Mouse (Mus musculus) heart, postnatal 0 days (tissue): ENCODE data around the gene Ank2. TPM values are rescaled to one million over a fixed set of nuclear protein-coding genes. Genes with fewer than 3 reads are reported as not detected.

Source experiments
- ATAC-seq: fragments of 200-750 bp; cut with Nextera tagmentation; 2 replicates; pipeline ENCODE4 v1.8.0; 2017; ENCODE audit warnings: low read depth, moderate number of reproducible peaks, moderate library complexity; ENCODE audit not compliant: insufficient read depth
- DNase-seq: peaks from one replicate; pipeline ENCODE4 v3.0.0-alpha.2; 2016; ENCODE audit warnings: low spot score
- H3K27ac ChIP-seq: fragments of 300-500 bp; sonication (generic); 2 replicates; pipeline ENCODE4 v1.5.1; 2014; ENCODE audit warnings: low read depth, mild to moderate bottlenecking
- H3K27me3 ChIP-seq: fragments of 300-500 bp; sonication (generic); 2 replicates; pipeline ENCODE4 v1.6.1; 2014; ENCODE audit warnings: low read length, mixed read lengths; ENCODE audit not compliant: control insufficient read depth, insufficient read depth
- H3K36me3 ChIP-seq: fragments of 300-500 bp; sonication (generic); replicated peaks from 2 replicates; pipeline ENCODE4 v1.6.1; 2014; ENCODE audit warnings: low read length, mixed read lengths; ENCODE audit not compliant: control insufficient read depth, insufficient read depth
- H3K4me1 ChIP-seq: fragments of 300-500 bp; sonication (generic); 2 replicates; pipeline ENCODE4 v1.6.1; 2014; ENCODE audit warnings: antibody characterized with exemption; ENCODE audit not compliant: control insufficient read depth, insufficient read depth
- H3K4me2 ChIP-seq: fragments of 300-500 bp; sonication (generic); 2 replicates; pipeline ENCODE4 v1.6.1; 2014; ENCODE audit warnings: low read depth, mild to moderate bottlenecking, low read length, moderate library complexity
- H3K4me3 ChIP-seq: fragments of 300-500 bp; sonication (generic); 2 replicates; pipeline ENCODE4 v1.5.1; 2014; ENCODE audit warnings: low read depth, low read length
- H3K9ac ChIP-seq: fragments of 300-500 bp; sonication (generic); replicated peaks from 2 replicates; pipeline ENCODE4 v1.6.1; 2014; ENCODE audit warnings: low read depth, low read length, mixed read lengths
- H3K9me3 ChIP-seq: fragments of 300-500 bp; sonication (generic); replicated peaks from 2 replicates; pipeline ENCODE4 v1.6.1; 2016; ENCODE audit warnings: low read length; ENCODE audit not compliant: control insufficient read depth
- CTCF ChIP-seq: IDR thresholded peaks from 2 replicates; pipeline ENCODE4 v1.5.1; 2016; ENCODE audit warnings: antibody characterized with exemption, control low read depth, low read depth
- EP300 ChIP-seq: IDR thresholded peaks from 2 replicates; pipeline ENCODE4 v1.6.1; 2016; ENCODE audit warnings: antibody characterized with exemption, low read depth
- WGBS: fragments of 180-500 bp; shearing (Covaris S2); extraction: QIAGEN DNeasy Blood & Tissue Kit; methylation state at CpG from one replicate; pipeline ENCODE4 v1.1.7; 2014; 5-methylcytosine and 5-hydroxymethylcytosine counted together
- polyA plus RNA-seq: library from polyadenylated mRNA; unstranded; fragments of >200 nt; fragmentation: Nextera tagmentation; extraction: Ambion mirVana; gene quantifications from 2 replicates; pipeline ENCODE4 v1.2.1, GENCODE M21; 2015
- total RNA-seq: library from RNA; depleted of rRNA; stranded (reverse); fragments of >200 nt; gene quantifications from 2 replicates; pipeline ENCODE4 v1.2.3, GENCODE M21; 2014; ENCODE audit warnings: low replicate concordance

Gene Ank2
- total and polyA plus RNA-seq, 2 experiments from 2014 or later = 45.1 to 138 TPM

GRCm38 (mm10) chr3:127153443-127153842 lies 345.7 kb downstream of the Ank2 start:
- Histone ChIP-seq H3K27me3 (no peaks in the 10 kb centered on the region), H3K36me3 (no peaks in the 10 kb centered on the region), H3K4me3 (no peak overlapping the region), H3K9me3 (no peaks in the 10 kb centered on the region), H3K27ac (no peak overlapping the region), H3K9ac (no peak overlapping the region), H3K4me1 (no peaks in the 10 kb centered on the region), H3K4me2 (no peak overlapping the region)
- WGBS = 96% methylated on average over 3 of the region's 3 CpGs
- TF ChIP-seq EP300 (no peak), CTCF (no peak)
- no peak for DNase-seq
- ATAC-seq = no peak

GRCm38 (mm10) chr3:127148648-127149047 lies 350.5 kb downstream of the Ank2 start:
- H3K4me3 ChIP-seq = no peak overlapping the region
- ATAC-seq (no peak), DNase-seq (no peak)
- WGBS = 91% methylated on average over 3 of the region's 3 CpGs
- TF ChIP-seq EP300 = no peak
- TF ChIP-seq CTCF = no peak
- no peaks in the 10 kb centered on the region for H3K4me1 ChIP-seq
- H3K4me2 ChIP-seq = no peak overlapping the region
- no peaks in the 10 kb centered on the region for H3K27me3 ChIP-seq
- H3K9me3 ChIP-seq = no peaks in the 10 kb centered on the region
- no peak overlapping the region for H3K27ac ChIP-seq
- H3K9ac ChIP-seq = no peak overlapping the region
- no peaks in the 10 kb centered on the region for H3K36me3 ChIP-seq

DNA sequence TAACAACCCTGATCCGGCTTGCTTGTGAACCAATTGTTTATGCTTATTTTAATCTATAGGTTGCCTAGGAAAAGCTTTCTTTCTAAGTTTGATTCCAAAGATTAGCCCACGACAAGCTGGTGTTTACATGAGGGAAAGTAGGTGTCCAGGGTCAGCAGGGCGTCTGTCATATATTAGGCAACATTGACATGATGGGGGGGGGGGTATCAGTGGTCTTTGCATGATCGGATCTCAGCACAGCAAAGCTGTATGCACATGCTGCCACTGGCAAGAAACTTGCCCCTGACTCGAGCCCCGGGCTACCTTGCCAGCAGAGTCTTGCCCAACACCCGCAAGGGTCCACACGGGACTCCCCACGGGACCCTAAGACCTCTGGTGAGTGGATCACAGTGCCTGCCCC lies 358.6 kb downstream of the Ank2 start:
- no peak for ATAC-seq
- H3K27me3 ChIP-seq = no peaks in the 10 kb centered on the region
- no peak for DNase-seq
- TF ChIP-seq CTCF = no peak
- no peak for TF ChIP-seq EP300
- no peaks in the 10 kb centered on the region for H3K4me1 ChIP-seq
- H3K4me2 ChIP-seq = no peak overlapping the region
- H3K4me3 ChIP-seq = no peak overlapping the region
- no peak overlapping the region for H3K27ac ChIP-seq
- 86% methylated on average over 9 of the region's 9 CpGs for WGBS
- H3K36me3 ChIP-seq = no peaks in the 10 kb centered on the region
- H3K9ac ChIP-seq = no peak overlapping the region
- H3K9me3 ChIP-seq = no peaks in the 10 kb centered on the region

- no peaks in the 10 kb centered on the region for H3K4me1 ChIP-seq
- H3K27me3 ChIP-seq = no peaks in the 10 kb centered on the region
- H3K4me2 ChIP-seq = no peak overlapping the region
- no peaks in the 10 kb centered on the region for H3K36me3 ChIP-seq
- no peak for DNase-seq
- H3K4me3 ChIP-seq = no peak overlapping the region
- H3K27ac ChIP-seq = no peak overlapping the region
- no peak for TF ChIP-seq CTCF
- H3K9me3 ChIP-seq = no peaks in the 10 kb centered on the region
- H3K9ac ChIP-seq = no peak overlapping the region
- no peak for ATAC-seq
- 72% methylated on average over 2 of the region's 2 CpGs for WGBS
These were observed 359.5 kb downstream of the Ank2 start for GRCm38 (mm10) chr3:127139638-127140037.

- Histone ChIP-seq H3K27me3 (no peaks in the 10 kb centered on the region), H3K4me1 (no peaks in the 10 kb centered on the region), H3K27ac (no peak overlapping the region), H3K4me3 (no peak overlapping the region), H3K36me3 (no peaks in the 10 kb centered on the region), H3K4me2 (no peak overlapping the region), H3K9me3 (no peaks in the 10 kb centered on the region), H3K9ac (no peak overlapping the region)
- TF ChIP-seq CTCF = no peak
- DNase-seq (no peak), ATAC-seq (no peak)
- WGBS = 66% methylated on average over 5 of the region's 5 CpGs
These were observed 361.6 kb downstream of the Ank2 start for GRCm38 (mm10) chr3:127137508-127137907.

- Histone ChIP-seq H3K27ac (no peak overlapping the region), H3K36me3 (no peaks in the 10 kb centered on the region), H3K4me1 (no peaks in the 10 kb centered on the region), H3K27me3 (no peaks in the 10 kb centered on the region), H3K9ac (no peak overlapping the region), H3K4me2 (no peak overlapping the region), H3K4me3 (no peak overlapping the region), H3K9me3 (no peaks in the 10 kb centered on the region)
- DNase-seq (no peak), ATAC-seq (no peak)
- WGBS = 78% methylated on average over 2 of the region's 2 CpGs
- TF ChIP-seq CTCF (no peak), EP300 (no peak)
These were observed 365.1 kb downstream of the Ank2 start for GRCm38 (mm10) chr3:127134062-127134461.
